Mouse (Mus musculus) embryo, embryonic 10 days (tissue): ENCODE measurements at regions not wholly inside any gene's neighbourhood (a gene's known extent, or its start where the extent isn't known, plus 50 kb on each side); places are given as distances from the start of the nearest gene placed in this dataset.
"Not testable (repeated sequence)": the region's sequence is repeated elsewhere in the genome, so short reads cannot be mapped to it uniquely, and the experiment has no call there.

Source experiments
- DNase-seq: peaks from one replicate; pipeline ENCODE4 v3.0.0-alpha.2; 2015; ENCODE audit warnings: low spot score

- DNase-seq, result no peak
Measured at GRCm38 (mm10) chr9:23651300-23651699, 428.4 kb downstream of the Bmper start.

- DNase-seq, result no peak
Measured at GRCm38 (mm10) chr9:23653086-23653485, 430.2 kb downstream of the Bmper start.

DNA sequence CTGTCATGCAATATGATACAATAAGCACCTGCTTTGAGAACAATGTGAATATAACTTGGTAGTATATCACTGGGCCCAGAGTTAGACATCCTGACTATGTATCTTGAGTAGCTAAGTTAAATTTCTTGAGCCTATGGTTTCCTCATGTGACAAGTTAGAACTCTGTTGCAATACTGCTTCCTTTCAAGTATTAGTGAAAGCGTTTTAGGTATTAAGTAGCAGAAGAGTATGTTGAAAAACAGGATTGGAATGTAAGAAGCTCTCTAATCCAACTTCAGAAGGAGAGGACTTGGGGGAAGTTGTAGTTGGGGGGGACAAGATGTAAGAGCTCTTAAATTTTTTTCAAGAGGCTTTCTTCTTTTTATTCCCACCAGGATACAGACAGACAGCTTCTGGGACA is 431.9 kb downstream of the Bmper start:
- DNase-seq, result no peak

GRCm38 (mm10) chr9:23665960-23666359 is 431.8 kb upstream of the Npsr1 start:
- no peak for DNase-seq

GRCm38 (mm10) chr9:23669230-23669629 is 428.6 kb upstream of the Npsr1 start:
- no peak for DNase-seq

GRCm38 (mm10) chr9:23670642-23671041 is 427.2 kb upstream of the Npsr1 start:
- DNase-seq, result no peak

GRCm38 (mm10) chr9:23673347-23673860 is 424.4 kb upstream of the Npsr1 start:
- no peak for DNase-seq

DNA sequence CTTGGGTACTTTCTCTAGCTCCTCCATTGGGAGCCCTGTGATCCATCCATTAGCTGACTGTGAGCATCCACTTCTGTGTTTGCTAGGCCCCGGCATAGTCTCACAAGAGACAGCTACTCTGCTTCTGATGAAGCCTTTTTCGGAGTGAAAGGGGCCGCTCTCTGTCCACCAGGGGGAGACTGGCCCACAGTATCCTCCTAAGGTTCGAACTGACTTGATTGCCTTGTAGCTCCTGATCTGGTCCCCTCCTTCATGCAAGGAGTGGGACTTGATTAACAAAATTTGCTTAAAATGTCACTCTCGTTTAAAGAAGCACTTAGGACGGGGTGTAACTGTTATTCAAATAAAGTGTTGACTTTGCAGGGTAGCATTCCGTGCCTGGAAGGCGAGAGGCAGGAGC is 423.0 kb upstream of the Npsr1 start:
- peak; percentile 29 for DNase-seq

DNA sequence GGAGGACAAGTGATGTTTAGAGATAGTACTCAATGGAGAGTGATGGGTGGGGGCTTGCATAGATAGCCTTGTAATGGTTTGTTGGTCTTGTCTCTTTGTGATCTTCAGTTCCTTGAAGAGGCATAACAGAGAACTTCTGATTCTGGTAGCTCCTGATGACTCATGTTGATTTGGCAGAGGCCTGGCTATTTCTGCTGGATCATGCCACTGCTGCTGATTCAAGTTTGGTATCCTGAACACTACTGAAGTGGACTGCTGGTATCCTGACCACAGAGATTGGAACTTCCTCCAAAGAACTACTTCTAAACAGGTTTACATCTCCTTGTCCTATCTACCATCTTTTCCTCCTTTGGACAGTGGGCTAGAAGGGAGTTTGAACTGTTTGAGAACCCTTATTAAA is 408.3 kb upstream of the Npsr1 start:
- no peak for DNase-seq

DNA sequence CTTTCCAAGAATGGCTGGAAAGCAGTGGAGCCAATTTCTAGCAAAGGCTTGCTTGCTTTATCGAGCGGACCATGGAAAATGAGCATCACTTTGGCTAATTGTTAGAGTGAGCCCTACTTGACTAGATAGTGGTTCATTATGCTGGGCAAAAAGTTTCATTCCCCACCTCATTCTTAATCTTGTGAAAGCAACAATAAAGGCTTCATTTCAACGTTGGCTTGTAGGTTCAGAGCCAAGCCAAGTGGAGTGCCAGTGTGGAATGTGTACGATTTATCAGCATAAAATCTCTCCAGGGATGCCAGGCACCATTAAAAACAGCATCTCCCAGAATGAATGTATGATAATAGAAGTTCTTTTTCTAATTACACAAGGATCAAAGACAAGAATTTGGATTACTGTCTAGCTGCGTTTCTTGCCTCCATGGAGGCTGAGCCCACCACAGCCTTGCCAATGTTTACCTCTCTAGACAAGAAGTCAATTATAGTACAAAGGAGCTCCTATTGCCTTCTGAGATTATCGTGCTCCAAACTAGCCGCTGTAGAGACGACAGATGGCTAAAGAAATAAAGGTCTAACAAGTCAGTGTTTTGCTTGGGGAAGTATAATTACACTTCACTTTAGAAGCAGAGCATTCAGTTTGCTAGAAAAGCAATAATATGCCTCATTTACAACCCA is 404.9 kb upstream of the Npsr1 start:
- no peak for DNase-seq

- DNase-seq, result no peak
Measured at GRCm38 (mm10) chr9:23693442-23693829, 404.4 kb upstream of the Npsr1 start.

DNA sequence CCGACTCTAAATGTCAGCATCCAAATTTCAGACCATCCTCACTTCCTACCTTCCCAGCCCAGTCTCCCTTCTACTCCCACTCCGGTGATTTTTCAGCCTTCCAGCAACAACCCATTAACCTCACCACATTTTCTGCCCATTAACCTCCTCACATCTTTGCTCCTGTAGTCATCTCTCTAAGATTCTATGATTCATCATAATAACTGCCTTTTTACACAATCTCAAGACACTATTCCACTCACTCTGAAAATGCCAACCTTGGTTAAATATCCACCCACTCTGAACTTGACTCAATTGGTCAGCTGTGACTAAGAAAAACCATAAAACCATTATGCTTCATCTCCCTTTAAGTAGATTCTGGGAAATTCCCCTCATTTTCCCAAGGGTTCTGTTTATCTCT is 403.3 kb upstream of the Npsr1 start:
- no peak for DNase-seq

DNA sequence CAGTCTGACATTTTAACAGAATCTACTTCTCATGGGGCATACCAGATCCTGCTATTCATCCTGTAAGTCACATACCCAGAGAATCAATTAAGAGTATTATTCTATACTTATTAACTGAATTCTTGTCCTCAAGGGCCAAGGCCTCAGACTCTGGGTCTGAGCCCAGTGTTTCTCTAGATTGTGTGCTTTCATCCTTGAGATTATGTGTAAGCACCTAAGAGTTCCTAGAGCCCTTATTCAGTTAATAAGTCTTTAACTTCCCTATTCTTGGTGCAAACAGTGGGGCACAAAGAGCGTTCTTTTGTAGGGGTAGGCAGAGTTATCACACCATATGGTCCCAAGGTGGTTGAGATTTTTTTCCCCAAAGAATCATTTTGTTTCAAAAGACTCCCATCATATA is 397.2 kb upstream of the Npsr1 start:
- DNase-seq, result no peak

- DNase-seq, result not testable (repeated sequence)
Measured at GRCm38 (mm10) chr9:23717584-23717983, 380.2 kb upstream of the Npsr1 start.

GRCm38 (mm10) chr9:23728816-23729215 is 369.0 kb upstream of the Npsr1 start:
- DNase-seq, result no peak

- no peak for DNase-seq
Measured at GRCm38 (mm10) chr9:23752478-23752877, 345.3 kb upstream of the Npsr1 start.

- DNase-seq, result no peak
Measured at GRCm38 (mm10) chr9:23786660-23787059, 311.1 kb upstream of the Npsr1 start.
